Mouse (Mus musculus) bone marrow, adult 2 months (tissue): Measurements from ENCODE around the gene Ptk6.

Experiments
- CTCF ChIP-seq: fragments of 200-500 bp; IDR thresholded peaks from 2 replicates; pipeline ENCODE4 v1.5.1; 2011; ENCODE audit warnings: low read length, control low read depth; ENCODE audit not compliant: control insufficient read depth, insufficient read depth
- POLR2A ChIP-seq: fragments of 200-500 bp; IDR thresholded peaks from 2 replicates; pipeline ENCODE4 v1.6.1; 2011; ENCODE audit warnings: low read depth, mild to moderate bottlenecking, control low read depth, low read length, borderline replicate concordance; ENCODE audit not compliant: control insufficient read depth

DNA sequence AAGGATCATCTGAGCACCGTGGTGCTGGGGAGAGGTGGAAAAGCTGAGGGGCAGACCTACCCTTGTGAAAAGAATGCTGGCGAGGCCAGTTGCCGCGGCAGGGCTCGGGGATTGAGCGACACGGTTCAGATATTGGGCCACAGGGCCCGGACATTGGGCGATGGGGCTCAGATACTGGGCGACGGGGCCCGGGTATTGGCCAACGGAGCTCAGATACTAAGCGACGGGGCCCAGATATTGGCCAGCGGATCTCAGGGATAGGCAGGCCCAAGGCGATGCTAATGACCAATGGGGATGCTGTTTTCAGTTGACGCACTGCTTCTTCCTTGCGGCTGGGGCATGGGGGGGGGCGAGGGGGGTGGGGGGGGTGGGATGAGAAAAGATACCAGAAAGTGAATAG lies 28.6 kb upstream of the Ptk6 start:
- TF ChIP-seq POLR2A = no peak
- no peak for TF ChIP-seq CTCF
